Mouse (Mus musculus): ENCODE measurements around the gene Elp1. TPM values are rescaled to one million over a fixed set of nuclear protein-coding genes. Genes with fewer than 3 reads are reported as not detected.

Gene Elp1
- polyA plus RNA-seq, 1 experiment from 2014 or later = 25.5 TPM

DNA sequence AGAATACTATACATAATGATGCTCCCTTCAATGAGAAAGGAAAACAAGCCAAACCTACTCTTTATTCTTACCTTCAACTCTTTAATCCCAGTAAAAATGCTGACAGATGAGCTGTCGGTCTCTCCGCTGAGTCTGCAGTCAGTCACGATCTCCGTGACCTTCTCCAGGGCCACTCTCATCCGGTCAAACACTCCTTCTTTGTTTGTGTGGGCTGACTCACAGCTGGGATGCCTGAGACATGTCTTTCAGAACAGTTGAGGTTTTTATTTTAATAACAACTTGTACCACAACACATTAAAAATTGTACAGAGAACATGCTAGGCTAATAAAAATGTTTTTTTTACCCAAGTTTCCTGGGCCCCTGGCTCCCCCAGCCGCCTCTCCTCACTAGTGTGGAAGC is 35.5 kb upstream of the Elp1 start:
- ATAC-seq = no peak

DNA sequence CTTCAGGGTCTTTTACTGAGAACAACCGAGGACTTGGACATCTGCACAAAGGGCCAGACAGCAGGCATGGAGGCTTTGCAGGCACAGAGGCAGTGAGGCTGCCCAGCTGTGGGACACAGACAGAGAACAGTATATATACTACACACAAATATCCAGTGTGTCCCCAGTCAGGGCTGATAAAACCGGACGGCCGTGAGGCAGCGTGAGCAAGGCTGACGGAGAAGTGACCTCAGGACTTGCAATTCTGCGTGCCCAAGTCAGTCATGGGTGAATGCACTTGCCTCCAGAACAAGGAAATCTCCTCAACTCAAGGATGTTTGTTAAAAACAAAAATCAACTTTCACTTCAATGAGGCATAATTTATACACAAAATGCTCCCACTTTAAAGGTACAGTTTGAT is 29.9 kb upstream of the Elp1 start:
- H3K9me3 ChIP-seq (ENCODE audit: control insufficient read depth, low read length) = no peaks in the 10 kb centered on the region
- H3K4me1 ChIP-seq (ENCODE audit: control insufficient read depth, insufficient read depth, low read length) = no peaks in the 10 kb centered on the region
- no peak overlapping the region for H3K4me2 ChIP-seq (ENCODE audit: low read depth, low read length)
- no peak overlapping the region for H3K27ac ChIP-seq (ENCODE audit: low read length)
- H3K4me3 ChIP-seq (ENCODE audit: low read length) = no peak overlapping the region
- no peaks in the 10 kb centered on the region for H3K27me3 ChIP-seq (replicated peaks; ENCODE audit: control insufficient read depth, insufficient read depth, low read length)
- 84% methylated on average over 7 of the region's 7 CpGs for WGBS
- no peaks in the 10 kb centered on the region; the same call in 1 of the 2 replicates for H3K36me3 ChIP-seq (ENCODE audit: control insufficient read depth, insufficient read depth, low read length)
- no peak overlapping the region for H3K9ac ChIP-seq (ENCODE audit: low read depth, low read length)
- no peak for ATAC-seq

More for the DNA sequence above, 35.5 kb upstream of the Elp1 start:
- Histone ChIP-seq H3K9me3 (ENCODE audit: control insufficient read depth, low read length) (no peaks in the 10 kb centered on the region), H3K9ac (ENCODE audit: low read depth, low read length) (no peak overlapping the region), H3K4me1 (ENCODE audit: control insufficient read depth, insufficient read depth, low read length) (peaks cover 4% of the 10 kb centered on the region; the same call in 1 of the 2 replicates), H3K4me2 (ENCODE audit: low read depth, low read length) (no peak overlapping the region), H3K36me3 (ENCODE audit: control insufficient read depth, insufficient read depth, low read length) (no peaks in the 10 kb centered on the region), H3K27me3 (replicated peaks; ENCODE audit: control insufficient read depth, insufficient read depth, low read length) (no peaks in the 10 kb centered on the region), H3K4me3 (ENCODE audit: low read length) (no peak overlapping the region), H3K27ac (ENCODE audit: low read length) (no peak overlapping the region)
- WGBS = 84% methylated on average over 6 of the region's 6 CpGs

DNA sequence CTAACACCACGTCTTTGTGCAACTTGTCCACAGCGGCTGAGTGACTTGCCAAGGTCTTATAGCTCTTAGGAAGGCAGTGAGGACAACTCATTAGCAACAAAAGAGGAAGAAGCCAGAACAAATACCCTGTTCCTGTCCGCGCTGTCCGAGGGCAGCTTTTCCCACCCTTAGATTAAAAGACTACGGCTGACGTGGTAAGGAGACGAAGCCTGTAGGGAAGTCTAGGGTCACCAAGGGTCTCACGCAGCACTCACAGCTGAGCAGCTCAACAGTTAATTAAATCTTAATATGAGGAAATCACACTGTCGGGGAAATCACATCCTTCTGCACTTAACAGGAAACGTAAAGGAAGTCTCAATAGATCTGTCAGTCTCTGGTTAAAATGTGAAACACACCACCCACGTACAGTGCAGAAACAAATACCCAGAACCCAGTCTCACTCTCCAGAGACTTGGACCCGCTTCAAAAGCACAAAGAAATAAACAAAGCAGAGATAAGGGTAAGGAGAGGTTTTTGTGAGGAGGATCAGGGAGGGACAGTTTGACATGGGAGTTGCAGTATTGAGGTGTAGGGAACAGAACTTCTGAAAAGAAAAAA is 29.0 kb upstream of the Elp1 start:
- Histone ChIP-seq H3K9me3 (ENCODE audit: control insufficient read depth, low read length) (no peaks in the 10 kb centered on the region), H3K4me2 (ENCODE audit: low read depth, low read length) (no peak overlapping the region), H3K27me3 (replicated peaks; ENCODE audit: control insufficient read depth, insufficient read depth, low read length) (no peaks in the 10 kb centered on the region), H3K9ac (ENCODE audit: low read depth, low read length) (no peak overlapping the region), H3K4me3 (ENCODE audit: low read length) (no peak overlapping the region), H3K27ac (ENCODE audit: low read length) (no peak overlapping the region), H3K36me3 (ENCODE audit: control insufficient read depth, insufficient read depth, low read length) (no peaks in the 10 kb centered on the region; the same call in 1 of the 2 replicates), H3K4me1 (ENCODE audit: control insufficient read depth, insufficient read depth, low read length) (no peaks in the 10 kb centered on the region)
- no peak for ATAC-seq
- WGBS = 64% methylated on average over 13 of the region's 13 CpGs

DNA sequence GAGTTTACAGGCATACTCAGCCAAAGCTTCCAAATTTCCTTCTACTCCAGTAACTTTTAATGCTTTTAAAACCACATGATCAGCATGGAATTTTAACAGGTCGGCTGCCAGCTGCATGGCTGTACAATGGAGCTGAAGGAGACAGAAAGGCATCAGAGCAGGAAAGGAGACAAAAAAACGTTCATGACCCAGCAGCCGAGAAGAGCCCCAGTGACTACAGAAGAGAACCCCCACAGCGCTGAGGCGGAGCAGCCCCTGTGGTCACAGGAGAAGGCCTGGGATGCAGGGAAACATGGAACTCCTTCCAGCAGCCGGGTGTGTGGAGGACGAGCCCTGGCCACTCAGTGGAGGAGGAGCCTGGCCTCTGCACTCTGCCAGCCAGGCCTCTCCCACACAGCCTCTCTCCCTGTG is 27.4 kb upstream of the Elp1 start:
- ATAC-seq = no peak
- no peaks in the 10 kb centered on the region for H3K9me3 ChIP-seq (ENCODE audit: control insufficient read depth, low read length)
- H3K36me3 ChIP-seq (ENCODE audit: control insufficient read depth, insufficient read depth, low read length) = no peaks in the 10 kb centered on the region; the same call in 1 of the 2 replicates
- H3K27ac ChIP-seq (ENCODE audit: low read length) = no peak overlapping the region
- no peak overlapping the region for H3K4me2 ChIP-seq (ENCODE audit: low read depth, low read length)
- H3K4me3 ChIP-seq (ENCODE audit: low read length) = no peak overlapping the region
- WGBS = 72% methylated on average over 7 of the region's 7 CpGs
- no peak overlapping the region for H3K9ac ChIP-seq (ENCODE audit: low read depth, low read length)
- H3K4me1 ChIP-seq (ENCODE audit: control insufficient read depth, insufficient read depth, low read length) = no peaks in the 10 kb centered on the region
- H3K27me3 ChIP-seq (replicated peaks; ENCODE audit: control insufficient read depth, insufficient read depth, low read length) = no peaks in the 10 kb centered on the region

DNA sequence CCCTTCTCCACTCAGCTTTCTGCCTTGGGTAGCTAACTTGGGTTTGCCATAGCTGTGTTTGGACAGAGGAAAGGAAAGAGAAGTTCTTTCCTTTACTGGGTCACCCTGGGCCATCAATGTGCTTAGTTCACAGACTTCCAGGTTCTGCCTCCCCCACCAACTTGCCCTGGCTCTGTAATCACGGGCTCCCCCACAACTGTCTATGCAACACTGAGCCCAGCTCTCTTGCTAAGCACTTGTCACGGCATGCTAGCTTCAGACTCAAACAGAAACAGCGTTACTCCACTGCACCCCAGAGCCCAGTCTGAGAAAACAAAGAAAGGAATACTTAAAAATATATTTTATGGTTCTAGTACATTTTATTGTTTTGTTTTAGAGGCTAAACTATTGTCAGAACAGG is 26.8 kb upstream of the Elp1 start:
- 84% methylated on average over 3 of the region's 3 CpGs for WGBS

DNA sequence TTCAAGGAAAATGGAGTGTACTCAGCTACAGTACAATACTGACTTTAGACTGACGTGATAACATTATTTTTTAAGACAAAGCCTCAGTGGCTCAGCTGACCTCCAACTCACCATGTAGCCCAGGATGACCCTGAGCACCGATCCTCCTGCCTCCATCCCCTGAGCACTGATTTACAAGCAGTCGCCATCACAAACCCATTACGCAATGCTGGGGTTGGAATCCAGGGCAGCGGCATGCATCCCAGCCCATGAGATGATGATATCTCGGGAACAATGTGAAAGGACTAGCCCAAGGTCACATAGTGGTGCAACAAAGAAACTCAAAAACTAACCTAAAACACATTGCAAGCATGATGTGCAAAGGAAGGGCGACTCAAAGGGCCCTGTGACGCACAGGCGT is 22.1 kb upstream of the Elp1 start:
- WGBS = 87% methylated on average over 9 of the region's 9 CpGs
- no peaks in the 10 kb centered on the region for H3K4me1 ChIP-seq (ENCODE audit: control insufficient read depth, insufficient read depth, low read length)

More for the DNA sequence above, 26.8 kb upstream of the Elp1 start:
- H3K36me3 ChIP-seq (ENCODE audit: control insufficient read depth, insufficient read depth, low read length) = no peaks in the 10 kb centered on the region; the same call in 1 of the 2 replicates
- no peaks in the 10 kb centered on the region for H3K4me1 ChIP-seq (ENCODE audit: control insufficient read depth, insufficient read depth, low read length)
- H3K9me3 ChIP-seq (ENCODE audit: control insufficient read depth, low read length) = no peaks in the 10 kb centered on the region
- no peak for ATAC-seq
- H3K27me3 ChIP-seq (replicated peaks; ENCODE audit: control insufficient read depth, insufficient read depth, low read length) = no peaks in the 10 kb centered on the region
- no peak overlapping the region for H3K4me2 ChIP-seq (ENCODE audit: low read depth, low read length)
- H3K9ac ChIP-seq (ENCODE audit: low read depth, low read length) = no peak overlapping the region
- H3K4me3 ChIP-seq (ENCODE audit: low read length) = no peak overlapping the region
- H3K27ac ChIP-seq (ENCODE audit: low read length) = no peak overlapping the region

DNA sequence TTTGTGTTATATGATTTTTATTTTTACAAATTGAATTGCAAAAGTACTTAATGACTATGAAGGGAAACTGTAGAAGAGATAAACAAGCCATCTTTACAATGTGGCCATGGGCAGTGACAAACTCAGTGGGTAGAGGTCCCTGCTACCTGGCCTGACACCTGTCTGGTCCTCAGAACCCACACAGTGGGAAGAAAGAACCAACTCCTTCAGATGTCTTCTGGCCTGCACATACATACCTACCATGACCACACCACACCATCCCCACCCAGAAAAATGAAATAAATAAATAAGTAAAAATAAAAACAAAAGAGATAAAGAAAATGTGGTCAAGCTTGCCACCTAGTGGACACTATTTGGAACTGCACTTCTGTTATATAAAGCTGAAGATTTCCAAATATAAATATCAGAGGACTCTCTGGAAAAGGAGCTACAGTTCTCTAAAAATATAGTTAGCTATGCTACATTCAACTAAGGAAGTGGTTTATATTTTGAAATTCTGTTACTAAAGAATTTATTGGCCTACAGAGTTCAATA is 18.0 kb upstream of the Elp1 start:
- Histone ChIP-seq H3K9me3 (ENCODE audit: control insufficient read depth, low read length) (no peaks in the 10 kb centered on the region), H3K4me3 (ENCODE audit: low read length) (no peak overlapping the region), H3K36me3 (ENCODE audit: control insufficient read depth, insufficient read depth, low read length) (no peaks in the 10 kb centered on the region), H3K4me2 (ENCODE audit: low read depth, low read length) (no peak overlapping the region), H3K27me3 (replicated peaks; ENCODE audit: control insufficient read depth, insufficient read depth, low read length) (no peaks in the 10 kb centered on the region), H3K27ac (ENCODE audit: low read length) (no peak overlapping the region), H3K9ac (ENCODE audit: low read depth, low read length) (no peak overlapping the region), H3K4me1 (ENCODE audit: control insufficient read depth, insufficient read depth, low read length) (no peaks in the 10 kb centered on the region)
- no peak for ATAC-seq

More for the DNA sequence above, 22.1 kb upstream of the Elp1 start:
- H3K9me3 ChIP-seq (ENCODE audit: control insufficient read depth, low read length) = no peaks in the 10 kb centered on the region
- H3K4me2 ChIP-seq (ENCODE audit: low read depth, low read length) = no peak overlapping the region
- no peak for ATAC-seq
- no peaks in the 10 kb centered on the region for H3K27me3 ChIP-seq (replicated peaks; ENCODE audit: control insufficient read depth, insufficient read depth, low read length)
- H3K4me3 ChIP-seq (ENCODE audit: low read length) = no peak overlapping the region
- no peaks in the 10 kb centered on the region; the same call in 1 of the 2 replicates for H3K36me3 ChIP-seq (ENCODE audit: control insufficient read depth, insufficient read depth, low read length)
- no peak overlapping the region for H3K27ac ChIP-seq (ENCODE audit: low read length)
- H3K9ac ChIP-seq (ENCODE audit: low read depth, low read length) = no peak overlapping the region

DNA sequence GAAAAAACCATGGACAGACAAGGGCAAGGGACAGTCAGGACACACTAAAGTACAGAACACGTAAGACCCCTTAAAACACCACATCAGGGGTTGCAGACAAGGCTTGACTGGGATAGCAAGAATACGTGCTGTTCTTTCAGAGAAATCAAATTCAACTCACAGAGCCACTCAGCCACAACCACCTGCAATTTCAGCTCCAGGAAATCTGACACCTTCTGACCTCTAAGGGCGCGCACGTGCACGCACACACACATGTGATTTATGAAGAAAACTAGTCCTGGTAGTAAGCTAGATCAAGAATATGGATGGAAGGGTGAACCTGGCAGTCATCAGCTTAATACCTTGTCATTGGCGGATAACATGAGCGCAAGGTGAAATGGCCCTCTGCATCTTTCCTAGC is 13.0 kb upstream of the Elp1 start:
- Histone ChIP-seq H3K27me3 (replicated peaks; ENCODE audit: control insufficient read depth, insufficient read depth, low read length) (no peaks in the 10 kb centered on the region), H3K9me3 (ENCODE audit: control insufficient read depth, low read length) (no peaks in the 10 kb centered on the region), H3K4me2 (ENCODE audit: low read depth, low read length) (no peak overlapping the region), H3K4me1 (ENCODE audit: control insufficient read depth, insufficient read depth, low read length) (no peaks in the 10 kb centered on the region), H3K36me3 (ENCODE audit: control insufficient read depth, insufficient read depth, low read length) (no peaks in the 10 kb centered on the region), H3K9ac (ENCODE audit: low read depth, low read length) (no peak overlapping the region), H3K27ac (ENCODE audit: low read length) (no peak overlapping the region), H3K4me3 (ENCODE audit: low read length) (no peak overlapping the region)
- 81% methylated on average over 8 of the region's 8 CpGs for WGBS
- no peak for ATAC-seq

DNA sequence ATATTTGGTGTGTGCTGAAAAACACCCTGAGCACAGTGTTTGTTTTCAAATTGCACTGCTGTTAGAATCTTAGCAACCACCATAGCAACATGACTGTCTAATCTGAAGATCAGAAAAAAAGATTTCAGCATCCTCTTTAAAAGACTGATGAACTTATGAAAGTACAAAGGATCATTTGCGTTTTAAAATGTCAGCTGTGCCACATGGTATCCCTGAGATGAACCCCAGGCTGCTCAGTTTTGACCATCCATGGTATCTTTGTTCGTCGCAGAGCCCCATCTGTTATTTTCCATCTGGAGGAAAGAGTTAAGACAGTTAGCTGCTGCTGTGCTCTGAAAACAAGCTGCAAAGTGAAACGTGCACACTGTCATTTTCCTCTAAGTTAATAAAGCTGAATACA is 10.0 kb upstream of the Elp1 start:
- H3K27ac ChIP-seq (ENCODE audit: low read length) = no peak overlapping the region
- ATAC-seq = no peak
- H3K4me3 ChIP-seq (ENCODE audit: low read length) = no peak overlapping the region
- 66% methylated on average over 4 of the region's 4 CpGs for WGBS
- H3K4me2 ChIP-seq (ENCODE audit: low read depth, low read length) = no peak overlapping the region
- H3K36me3 ChIP-seq (ENCODE audit: control insufficient read depth, insufficient read depth, low read length) = no peaks in the 10 kb centered on the region
- H3K4me1 ChIP-seq (ENCODE audit: control insufficient read depth, insufficient read depth, low read length) = no peaks in the 10 kb centered on the region
- no peak overlapping the region for H3K9ac ChIP-seq (ENCODE audit: low read depth, low read length)
- no peaks in the 10 kb centered on the region for H3K27me3 ChIP-seq (replicated peaks; ENCODE audit: control insufficient read depth, insufficient read depth, low read length)
- no peaks in the 10 kb centered on the region for H3K9me3 ChIP-seq (ENCODE audit: control insufficient read depth, low read length)

DNA sequence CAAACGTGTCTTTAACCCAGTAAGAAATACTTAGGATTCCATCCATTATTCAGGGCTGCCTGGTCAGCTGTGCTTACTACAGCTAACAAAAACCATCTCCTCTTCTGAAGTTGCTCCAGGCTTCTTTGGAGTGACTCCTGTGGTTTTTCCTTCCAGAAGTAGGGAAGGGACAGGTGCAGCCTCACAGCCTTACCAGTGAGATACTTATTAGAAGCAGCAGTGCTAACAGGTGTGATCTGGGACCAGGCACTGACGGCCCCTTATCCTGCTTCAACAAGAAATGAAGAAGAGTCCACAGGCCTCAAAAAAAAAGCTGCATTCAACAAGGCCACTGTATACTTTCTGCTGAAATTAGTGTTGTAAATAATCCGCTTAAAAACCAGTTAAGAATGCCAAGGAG is 9.5 kb upstream of the Elp1 start:
- 56% methylated on average over 3 of the region's 3 CpGs for WGBS
- Histone ChIP-seq H3K27me3 (replicated peaks; ENCODE audit: control insufficient read depth, insufficient read depth, low read length) (no peaks in the 10 kb centered on the region), H3K4me2 (ENCODE audit: low read depth, low read length) (no peak overlapping the region), H3K36me3 (ENCODE audit: control insufficient read depth, insufficient read depth, low read length) (no peaks in the 10 kb centered on the region), H3K4me1 (ENCODE audit: control insufficient read depth, insufficient read depth, low read length) (no peaks in the 10 kb centered on the region), H3K27ac (ENCODE audit: low read length) (no peak overlapping the region), H3K9ac (ENCODE audit: low read depth, low read length) (no peak overlapping the region), H3K9me3 (ENCODE audit: control insufficient read depth, low read length) (no peaks in the 10 kb centered on the region), H3K4me3 (ENCODE audit: low read length) (no peak overlapping the region)
- ATAC-seq = no peak

All from intestine, embryonic 16.5 days (tissue).